28 mouse cellular contexts compared by ENCODE assay signal in the genomic region with DNA sequence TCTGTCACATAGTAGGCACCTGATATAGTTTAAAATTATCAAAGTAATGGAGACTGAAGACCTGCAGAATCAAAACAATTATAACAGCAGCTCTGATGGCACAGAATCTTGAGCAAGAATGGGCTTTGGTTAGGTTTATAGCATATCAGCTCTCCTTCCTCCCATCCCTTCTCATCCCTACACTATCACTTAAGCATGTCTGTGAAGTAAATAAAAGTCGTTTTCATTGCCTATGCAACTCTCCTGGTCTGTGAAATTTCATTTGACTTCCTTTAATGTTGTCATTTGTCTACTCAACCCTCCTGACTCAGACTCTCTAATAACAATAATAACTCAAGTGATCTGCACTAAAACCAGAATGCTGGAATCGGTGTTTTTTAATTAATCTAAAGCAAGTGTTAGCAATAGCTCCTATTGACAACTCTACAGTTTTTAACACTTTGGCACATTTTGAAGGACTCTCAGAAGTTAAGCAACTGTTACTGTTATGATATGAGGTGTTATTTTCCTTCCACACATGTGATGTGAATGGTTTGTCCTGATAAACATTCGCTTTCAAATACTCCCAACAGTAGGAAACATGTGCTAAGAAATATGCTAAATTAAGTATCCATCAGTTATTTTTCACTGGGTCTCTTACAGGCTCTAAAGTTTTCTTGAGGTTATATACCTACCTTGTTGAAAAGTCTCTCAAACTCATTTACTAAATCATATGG. TPM values are rescaled to one million over a fixed set of nuclear protein-coding genes. Genes with fewer than 3 reads are reported as not detected.
DNase-seq lines count a peak whose midpoint lies in the region; ATAC-seq and TF ChIP-seq lines count a peak whose summit lies in the region.
"Had no signal": no experiment of that assay in that cellular context is flagged by ENCODE, and none has a peak within 500 bp of the region (broad histone marks: within the 10 kb centered on the region; RNA-seq: fewer than 3 reads in every experiment).

No protein-coding gene starts in this region.

- no peak for TF ChIP-seq CTCF in MEL (IDR thresholded peaks at IDR 0.05 in 2 of 3, conservative IDR thresholded peaks at IDR 0.05 in 1 of 3; ENCODE audit: control insufficient read depth in 1 of 3, insufficient read depth in 1 of 3, low read depth in 2 of 3, low read length in 3 of 3, poor library complexity in 1 of 3, severe bottlenecking in 1 of 3)
- no peak for TF ChIP-seq CTCF in liver, embryonic 14.5 days (IDR thresholded peaks at IDR 0.05; ENCODE audit: low read depth)
- TF ChIP-seq CTCF in liver, postnatal 0 days (IDR thresholded peaks at IDR 0.05; ENCODE audit: low read depth) = no peak

- no peaks in the 10 kb centered on the region for H3K27me3 ChIP-seq in MEL (ENCODE audit: control insufficient read depth in 1 of 2, insufficient read depth in 2 of 2, low read length in 2 of 2)
- H3K27me3 ChIP-seq in liver, embryonic 14.5 days (ENCODE audit: control insufficient read depth, insufficient read depth, low read length) = no peaks in the 10 kb centered on the region
- H3K27me3 ChIP-seq in liver, postnatal 0 days (ENCODE audit: insufficient read depth, low read length) = no peaks in the 10 kb centered on the region
- peaks cover 8% of the 10 kb centered on the region; the same call in 1 of the 2 replicates for H3K27me3 ChIP-seq in neural tube, embryonic 15.5 days (replicated peaks)
- H3K27me3 ChIP-seq in midbrain, embryonic 15.5 days (replicated peaks) = no peaks in the 10 kb centered on the region; the same call in 1 of the 2 replicates
- H3K27me3 ChIP-seq: CH12.LX had no signal

- no peaks in the 10 kb centered on the region; a peak in 2 of 4 replicates for H3K4me1 ChIP-seq in MEL (ENCODE audit: control insufficient read depth in 1 of 2, insufficient read depth in 2 of 2, low read length in 2 of 2)
- peaks cover 15% of the 10 kb centered on the region in 2 experiments for H3K4me1 ChIP-seq in liver, embryonic 14.5 days (replicated peaks; ENCODE audit: control insufficient read depth in 2 of 2, insufficient read depth in 2 of 2, low read length in 1 of 2)
- H3K4me1 ChIP-seq in liver, postnatal 0 days (ENCODE audit: insufficient read depth) = no peaks in the 10 kb centered on the region
- no peaks in the 10 kb centered on the region for H3K4me1 ChIP-seq in neural tube, embryonic 15.5 days
- H3K4me1 ChIP-seq in midbrain, embryonic 15.5 days = no peaks in the 10 kb centered on the region
- H3K4me1 ChIP-seq: embryonic facial prominence, embryonic 10.5 days; embryonic facial prominence, embryonic 13.5 days; hindbrain, embryonic 13.5 days had no signal

- TF ChIP-seq EP300 in MEL (IDR thresholded peaks at IDR 0.05; ENCODE audit: low read depth in 1 of 2, low read length in 2 of 2) = peak; percentile 58 to 65; a peak in 3 of 4 replicates
- peak; percentile 77 for TF ChIP-seq EP300 in liver, embryonic 14.5 days (IDR thresholded peaks at IDR 0.05; ENCODE audit: low read depth)
- peak; percentile 81 for TF ChIP-seq EP300 in liver, postnatal 0 days (IDR thresholded peaks at IDR 0.05; ENCODE audit: low read depth)

- H3K36me3 ChIP-seq in MEL (ENCODE audit: control insufficient read depth in 1 of 2, insufficient read depth in 2 of 2, low read length in 2 of 2) = peaks cover 0 to 4% of the 10 kb centered on the region in 2 experiments; a peak in 2 of 4 replicates
- no peaks in the 10 kb centered on the region for H3K36me3 ChIP-seq in liver, embryonic 14.5 days (replicated peaks; ENCODE audit: control insufficient read depth, insufficient read depth, low read depth)
- no peaks in the 10 kb centered on the region for H3K36me3 ChIP-seq in liver, postnatal 0 days (replicated peaks; ENCODE audit: insufficient read depth, low read length)
- H3K36me3 ChIP-seq in neural tube, embryonic 15.5 days = no peaks in the 10 kb centered on the region
- no peaks in the 10 kb centered on the region for H3K36me3 ChIP-seq in midbrain, embryonic 15.5 days (replicated peaks)
- H3K36me3 ChIP-seq: embryonic facial prominence, embryonic 10.5 days; embryonic facial prominence, embryonic 13.5 days; G1E; hindbrain, embryonic 13.5 days had no signal

- no peak overlapping the region for H3K9ac ChIP-seq in MEL (ENCODE audit: control insufficient read depth, low read depth, low read length, poor library complexity, severe bottlenecking)
- H3K9ac ChIP-seq in liver, embryonic 14.5 days (replicated peaks) = no peak overlapping the region
- no peak overlapping the region for H3K9ac ChIP-seq in liver, postnatal 0 days (replicated peaks)
- no peak overlapping the region for H3K9ac ChIP-seq in neural tube, embryonic 15.5 days (replicated peaks)
- no peak overlapping the region for H3K9ac ChIP-seq in midbrain, embryonic 15.5 days
- H3K9ac ChIP-seq: embryonic facial prominence, embryonic 13.5 days; forebrain, postnatal 0 days; hindbrain, embryonic 13.5 days had no signal

- H3K79me2 ChIP-seq in MEL (ENCODE audit: control insufficient read depth, insufficient read depth, low read length, poor library complexity) = no peaks in the 10 kb centered on the region

- no peak overlapping the region for H3K4me3 ChIP-seq in MEL (ENCODE audit: control insufficient read depth in 1 of 2, insufficient read depth in 1 of 2, low read depth in 2 of 2, low read length in 2 of 2)
- H3K4me3 ChIP-seq in liver, embryonic 14.5 days (ENCODE audit: insufficient read depth in 1 of 2, low read depth in 2 of 2, low read length in 2 of 2) = no peak overlapping the region
- no peak overlapping the region for H3K4me3 ChIP-seq in liver, postnatal 0 days (ENCODE audit: low read depth, low read length)
- no peak overlapping the region for H3K4me3 ChIP-seq in neural tube, embryonic 15.5 days (replicated peaks)
- no peak overlapping the region for H3K4me3 ChIP-seq in midbrain, embryonic 15.5 days
- H3K4me3 ChIP-seq: embryonic facial prominence, embryonic 10.5 days; embryonic facial prominence, embryonic 13.5 days; heart, adult 2 months; hindbrain, embryonic 13.5 days had no signal

- TF ChIP-seq POLR2A in MEL (IDR thresholded peaks at IDR 0.05; ENCODE audit: control insufficient read depth in 1 of 2, insufficient read depth in 1 of 2, low read depth in 1 of 2, low read length in 2 of 2, poor library complexity in 1 of 2) = no peak

- H3K9me3 ChIP-seq in MEL (replicated peaks; ENCODE audit: insufficient read depth, low read length) = no peaks in the 10 kb centered on the region
- H3K9me3 ChIP-seq in liver, embryonic 14.5 days (ENCODE audit: control insufficient read depth, low read length) = no peaks in the 10 kb centered on the region
- H3K9me3 ChIP-seq in liver, postnatal 0 days (ENCODE audit: low read length) = no peaks in the 10 kb centered on the region
- no peaks in the 10 kb centered on the region for H3K9me3 ChIP-seq in neural tube, embryonic 15.5 days (replicated peaks)
- no peaks in the 10 kb centered on the region for H3K9me3 ChIP-seq in midbrain, embryonic 15.5 days
- H3K9me3 ChIP-seq: embryonic facial prominence, embryonic 10.5 days; embryonic facial prominence, embryonic 13.5 days; G1E; hindbrain, embryonic 13.5 days had no signal

- 35% methylated on average over 3 of the region's 3 CpGs for WGBS in liver, embryonic 14.5 days (ENCODE audit: insufficient replicate concordance)
- 52% methylated on average over 3 of the region's 3 CpGs for WGBS in liver, postnatal 0 days (ENCODE audit: insufficient replicate concordance)
- WGBS in neural tube, embryonic 15.5 days = 74% methylated on average over 3 of the region's 3 CpGs
- WGBS in midbrain, embryonic 15.5 days = 80% methylated on average over 3 of the region's 3 CpGs

- peak; percentile 95 for ATAC-seq in erythroid progenitor cell, adult 5-6 weeks (replicated peaks; ENCODE audit: low FRiP score, poor library complexity, severe bottlenecking)
- peak; percentile 83 for ATAC-seq in liver, embryonic 14.5 days (ENCODE audit: insufficient read depth)
- ATAC-seq in liver, postnatal 0 days = peak; percentile 51
- ATAC-seq in neural tube, embryonic 15.5 days (ENCODE audit: low FRiP score) = no peak
- no peak for ATAC-seq in midbrain, embryonic 15.5 days (replicated peaks)
- ATAC-seq: forebrain, embryonic 14.5 days; forebrain, postnatal 0 days; hindbrain, embryonic 16.5 days had no signal

- TF ChIP-seq RAD21 in MEL (IDR thresholded peaks at IDR 0.05; ENCODE audit: low read depth, low read length) = no peak

- no peak overlapping the region for H3K27ac ChIP-seq in MEL (ENCODE audit: control insufficient read depth, low read depth, low read length)
- peak overlapping the region; percentile 27 for H3K27ac ChIP-seq in liver, embryonic 14.5 days
- H3K27ac ChIP-seq in liver, postnatal 0 days (ENCODE audit: low read depth) = peak overlapping the region; percentile 12; the same call in 1 of the 2 replicates
- no peak overlapping the region for H3K27ac ChIP-seq in neural tube, embryonic 15.5 days (replicated peaks)
- no peak overlapping the region for H3K27ac ChIP-seq in midbrain, embryonic 15.5 days
- H3K27ac ChIP-seq: embryonic facial prominence, embryonic 10.5 days; embryonic facial prominence, embryonic 13.5 days; heart, adult 2 months; hindbrain, embryonic 13.5 days had no signal

- no peak overlapping the region; the same call in 1 of the 2 replicates for H3K4me2 ChIP-seq in liver, embryonic 14.5 days (ENCODE audit: low read depth)
- no peak overlapping the region for H3K4me2 ChIP-seq in liver, postnatal 0 days (ENCODE audit: low read depth, low read length)
- H3K4me2 ChIP-seq in neural tube, embryonic 15.5 days = no peak overlapping the region
- H3K4me2 ChIP-seq in midbrain, embryonic 15.5 days = no peak overlapping the region
- H3K4me2 ChIP-seq: embryonic facial prominence, embryonic 13.5 days; heart, embryonic 11.5 days; hindbrain, embryonic 13.5 days had no signal

- DNase-seq in MEL (ENCODE audit: low read depth, low spot score) = peak; percentile 13
- peak in 1 of 3 experiments; percentile 29 for DNase-seq in liver, embryonic 14.5 days (ENCODE audit: low read depth in 3 of 3, low spot score in 3 of 3)
- no peak for DNase-seq in liver, postnatal 0 days
- no peak for DNase-seq in frontal cortex, adult 2 months (ENCODE audit: extremely low spot score in 1 of 2, low spot score in 1 of 2)
- no peak for DNase-seq in adrenal gland, postnatal 14 days
- DNase-seq: adrenal gland, adult 2 months; adrenal gland, postnatal 25 days; B cell, adult 2 months; cerebellum, adult 11-12 months; cerebellum, adult 8-10 months; cerebellum, postnatal 10 days; cerebellum, postnatal 36 days; embryo, embryonic 11 days; forebrain, postnatal 0 days; gastrocnemius, postnatal 10 days; gastrocnemius, postnatal 36 days; heart, adult 2 months had no signal

RNA-seq across cellular contexts. Expression of gene Ammecr1, which starts 37.8 kb away (rescaled TPM):
- 15.1 and 16.3 TPM in 2 replicates for total RNA-seq in MEL (2012; rRNA removed)
- 10 to 100 TPM; 23.6 to 62.1 TPM for polyA plus RNA-seq in MEL (2012; ENCODE audit: insufficient read depth in 1 of 2, insufficient read length in 2 of 2, low read depth in 1 of 2, low replicate concordance in 2 of 2, missing spikeins in 1 of 2)
- 39.6 and 79.6 TPM in 2 replicates for total RNA-seq in erythroid progenitor cell, adult 5-6 weeks (2015; ENCODE audit: low replicate concordance)
- total RNA-seq in erythroid progenitor cell, adult 5-6 weeks (2017; ENCODE audit: low replicate concordance) = 36.4 and 37.0 TPM in 2 replicates
- polyA plus RNA-seq in liver, embryonic 14.5 days (2012; rRNA removed) = 3.2 and 5.0 TPM in 2 replicates
- 12.8 and 14.8 TPM in 2 replicates for polyA plus RNA-seq in liver, embryonic 14.5 days (2014; fragmentation: Nextera tagmentation; extraction: Ambion mirVana)
- 4.4 and 5.2 TPM in 2 replicates for polyA plus RNA-seq in liver, postnatal 0 days (2015; fragmentation: Nextera tagmentation; extraction: Ambion mirVana)
- polyA plus RNA-seq in neural tube, embryonic 15.5 days (2015; fragmentation: Nextera tagmentation; extraction: Ambion mirVana) = 3.4 and 5.0 TPM in 2 replicates
- 1.9 and 2.0 TPM in 2 replicates for polyA plus RNA-seq in frontal cortex, adult 2 months (2012; rRNA removed)
- polyA plus RNA-seq in midbrain, embryonic 15.5 days (2015; fragmentation: Nextera tagmentation; extraction: Ambion mirVana) = 3.7 and 4.1 TPM in 2 replicates
- 12.9 and 14.8 TPM in 2 replicates for total RNA-seq in adrenal gland, postnatal 14 days (2021)

Comparison
In these comparisons a context has a peak if more than half of its experiments do, and no peak if none do; other contexts are left out.
1. H3K27ac ChIP-seq: peak in liver, embryonic 14.5 days (single experiment) and liver, postnatal 0 days (single experiment); none in MEL (single experiment), neural tube, embryonic 15.5 days (single experiment) and midbrain, embryonic 15.5 days (single experiment).
2. ATAC-seq: peak in erythroid progenitor cell, adult 5-6 weeks (single experiment), liver, embryonic 14.5 days (single experiment) and liver, postnatal 0 days (single experiment); none in neural tube, embryonic 15.5 days (single experiment) and midbrain, embryonic 15.5 days (single experiment).